Mouse (Mus musculus): ENCODE data around the gene Hsd3b7. TPM values are rescaled to one million over a fixed set of nuclear protein-coding genes. Genes with fewer than 3 reads are reported as not detected.

Gene Hsd3b7
- polyA plus RNA-seq, 1 experiment from 2014 or later = 15.2 TPM

DNA sequence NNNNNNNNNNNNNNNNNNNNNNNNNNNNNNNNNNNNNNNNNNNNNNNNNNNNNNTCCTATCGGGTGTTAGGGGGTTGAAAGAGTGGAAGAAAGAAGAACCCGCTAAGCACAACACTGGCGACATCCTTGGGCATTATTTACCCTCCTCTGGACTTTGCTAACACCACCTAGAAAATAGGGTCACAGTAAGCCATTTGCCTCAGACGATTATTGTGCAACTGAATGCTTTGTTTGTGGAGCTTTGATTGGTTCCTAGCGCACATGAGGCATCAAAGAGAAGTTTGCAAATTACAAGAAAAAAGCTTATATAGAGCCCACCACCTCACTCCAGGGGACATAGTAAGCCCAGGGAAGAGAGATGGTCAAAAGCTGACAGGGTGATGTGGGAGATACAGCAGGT is 8.4 kb downstream of the Hsd3b7 start:
- H3K4me2 ChIP-seq = no peak overlapping the region
- WGBS = 80% methylated on average over 5 of the region's 5 CpGs
- ATAC-seq (ENCODE audit: insufficient number of reproducible peaks, insufficient read depth, low FRiP score, low TSS enrichment, low read depth) = no peak

DNA sequence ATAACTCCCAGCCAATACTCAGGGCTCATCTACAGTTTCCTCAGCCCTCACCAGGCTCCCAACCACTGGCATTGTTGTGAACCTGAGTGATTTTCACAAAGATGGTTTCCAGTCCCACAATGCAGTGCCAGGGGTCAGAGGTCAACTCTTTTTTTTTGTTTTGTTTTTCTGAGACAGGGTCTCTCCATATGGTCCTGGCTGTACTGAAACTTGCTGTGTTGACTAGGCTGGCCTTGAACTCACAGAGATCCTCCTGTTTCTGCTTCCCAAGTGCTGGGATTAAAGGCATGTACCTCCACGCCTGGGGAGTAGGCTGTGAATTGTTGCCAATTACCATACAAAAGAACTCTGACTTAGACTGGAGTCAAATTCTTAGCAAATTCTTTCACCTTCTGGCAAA is 9.4 kb downstream of the Hsd3b7 start:
- Histone ChIP-seq H3K27me3 (no peaks in the 10 kb centered on the region), H3K27ac (no peak overlapping the region), H3K4me3 (no peak overlapping the region), H3K36me3 (peaks cover 69% of the 10 kb centered on the region), H3K4me2 (no peak overlapping the region), H3K9me3 (no peaks in the 10 kb centered on the region), H3K9ac (no peak overlapping the region), H3K4me1 (no peaks in the 10 kb centered on the region)
- ATAC-seq (ENCODE audit: insufficient number of reproducible peaks, insufficient read depth, low FRiP score, low TSS enrichment, low read depth) = no peak
- WGBS = 89% methylated on average over 1 of the region's 1 CpGs

More for the DNA sequence above, 8.4 kb downstream of the Hsd3b7 start:
- H3K36me3 ChIP-seq = peaks cover 67% of the 10 kb centered on the region
- H3K4me1 ChIP-seq = no peaks in the 10 kb centered on the region
- H3K9me3 ChIP-seq = no peaks in the 10 kb centered on the region
- H3K9ac ChIP-seq = no peak overlapping the region
- no peak overlapping the region for H3K27ac ChIP-seq
- no peak overlapping the region for H3K4me3 ChIP-seq
- no peaks in the 10 kb centered on the region for H3K27me3 ChIP-seq

DNA sequence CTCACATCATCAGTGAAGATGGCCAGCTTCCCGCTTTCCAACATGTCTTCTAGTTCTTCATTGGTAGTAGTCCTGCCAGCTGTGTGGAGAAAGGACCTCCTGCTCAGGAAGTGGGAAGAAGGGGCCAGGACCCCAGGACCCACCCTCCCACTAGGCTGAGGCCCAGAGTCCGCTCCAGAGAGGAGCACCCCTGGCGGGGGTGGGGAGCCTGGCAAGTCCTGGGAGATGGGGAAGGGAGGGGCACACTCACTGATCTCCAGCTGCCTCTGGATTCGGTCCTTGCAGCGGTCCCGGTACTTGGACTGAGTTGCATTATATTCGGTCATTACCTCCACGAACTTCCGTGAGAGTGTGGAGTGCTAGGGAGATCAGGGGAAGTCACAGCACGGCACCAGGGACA is 10.2 kb downstream of the Hsd3b7 start:
- 82% methylated on average over 10 of the region's 10 CpGs for WGBS
- H3K9ac ChIP-seq = no peak overlapping the region

DNA sequence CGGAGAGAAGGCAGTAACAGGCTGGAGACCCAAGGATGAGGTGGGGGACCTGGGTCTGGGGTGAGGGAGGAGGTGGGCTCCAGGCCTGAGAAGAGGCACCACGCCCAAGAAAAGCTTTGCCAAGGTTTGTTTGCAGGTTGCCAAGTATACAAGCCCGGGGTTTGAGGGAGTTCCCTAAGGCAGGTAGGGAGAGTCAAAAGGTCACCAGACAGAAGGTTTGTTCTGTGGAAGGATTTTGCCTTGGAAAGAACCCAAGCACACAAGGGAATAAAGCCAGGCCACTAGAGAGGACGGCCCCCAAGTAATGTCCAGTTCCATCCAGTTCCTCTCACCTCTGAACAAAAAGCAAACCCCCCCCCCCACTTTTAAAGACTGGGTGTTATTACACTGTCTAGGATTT is 10.8 kb downstream of the Hsd3b7 start:
- WGBS = 78% methylated on average over 4 of the region's 4 CpGs
- H3K9me3 ChIP-seq = no peaks in the 10 kb centered on the region
- ATAC-seq (ENCODE audit: insufficient number of reproducible peaks, insufficient read depth, low FRiP score, low TSS enrichment, low read depth) = no peak
- H3K27ac ChIP-seq = no peak overlapping the region
- peaks cover 70% of the 10 kb centered on the region for H3K36me3 ChIP-seq
- H3K9ac ChIP-seq = no peak overlapping the region
- H3K27me3 ChIP-seq = no peaks in the 10 kb centered on the region
- H3K4me3 ChIP-seq = no peak overlapping the region
- peaks cover 5% of the 10 kb centered on the region for H3K4me1 ChIP-seq
- no peak overlapping the region for H3K4me2 ChIP-seq

More for the DNA sequence above, 10.2 kb downstream of the Hsd3b7 start:
- Histone ChIP-seq H3K9me3 (no peaks in the 10 kb centered on the region), H3K4me2 (no peak overlapping the region), H3K36me3 (peaks cover 70% of the 10 kb centered on the region), H3K27me3 (no peaks in the 10 kb centered on the region), H3K4me1 (no peaks in the 10 kb centered on the region), H3K27ac (no peak overlapping the region), H3K4me3 (no peak overlapping the region)
- no peak for ATAC-seq (ENCODE audit: insufficient number of reproducible peaks, insufficient read depth, low FRiP score, low TSS enrichment, low read depth)

DNA sequence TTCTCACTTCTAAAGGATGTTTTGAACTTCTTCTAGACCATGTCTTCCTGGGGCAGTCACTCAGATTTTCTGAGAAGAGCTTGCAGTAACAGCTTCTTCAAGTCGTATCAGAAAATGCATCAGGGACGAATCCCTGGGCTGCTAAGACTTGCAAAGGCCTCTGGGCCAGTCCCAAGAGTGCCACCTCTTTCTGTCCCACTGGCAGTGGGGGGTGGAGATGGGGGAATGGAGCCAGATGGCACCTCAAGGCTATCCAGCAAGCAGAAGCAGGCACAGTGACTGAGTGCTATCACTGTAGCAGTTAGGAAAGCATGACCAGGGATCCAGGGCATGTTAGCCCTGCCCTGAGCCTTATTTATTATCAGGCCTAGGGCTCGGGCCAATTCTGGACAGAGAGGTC is 11.9 kb downstream of the Hsd3b7 start:
- Histone ChIP-seq H3K9ac (no peak overlapping the region), H3K4me1 (peaks cover 6% of the 10 kb centered on the region), H3K4me2 (no peak overlapping the region), H3K9me3 (no peaks in the 10 kb centered on the region), H3K27ac (no peak overlapping the region), H3K27me3 (no peaks in the 10 kb centered on the region), H3K4me3 (no peak overlapping the region), H3K36me3 (peaks cover 64% of the 10 kb centered on the region)
- ATAC-seq (ENCODE audit: insufficient number of reproducible peaks, insufficient read depth, low FRiP score, low TSS enrichment, low read depth) = no peak
- WGBS = 77% methylated on average over 3 of the region's 3 CpGs

DNA sequence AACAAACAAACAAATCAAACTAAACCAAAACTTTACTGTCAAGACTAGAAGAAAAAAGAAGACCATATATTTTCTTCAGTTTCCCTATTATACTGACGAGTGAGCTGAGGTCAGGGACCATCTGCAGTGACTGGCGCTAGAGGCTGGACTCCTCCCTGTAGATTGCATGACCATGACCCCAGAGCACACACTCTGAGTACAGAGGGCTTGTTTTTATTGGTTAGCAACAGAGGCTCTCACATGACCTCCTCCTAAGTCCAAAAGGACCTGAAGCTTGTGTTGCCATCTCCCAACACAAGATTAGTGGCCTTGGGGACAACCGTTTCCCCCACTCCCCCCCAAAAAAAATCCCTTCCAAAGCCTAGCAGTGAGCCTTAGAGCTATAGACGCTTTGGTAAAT is 13.4 kb downstream of the Hsd3b7 start:
- Histone ChIP-seq H3K4me1 (peaks cover 6% of the 10 kb centered on the region), H3K36me3 (peaks cover 54% of the 10 kb centered on the region), H3K4me2 (no peak overlapping the region), H3K4me3 (no peak overlapping the region), H3K9ac (no peak overlapping the region), H3K27ac (no peak overlapping the region), H3K27me3 (no peaks in the 10 kb centered on the region), H3K9me3 (no peaks in the 10 kb centered on the region)
- 84% methylated on average over 4 of the region's 4 CpGs for WGBS
- no peak for ATAC-seq (ENCODE audit: insufficient number of reproducible peaks, insufficient read depth, low FRiP score, low TSS enrichment, low read depth)

DNA sequence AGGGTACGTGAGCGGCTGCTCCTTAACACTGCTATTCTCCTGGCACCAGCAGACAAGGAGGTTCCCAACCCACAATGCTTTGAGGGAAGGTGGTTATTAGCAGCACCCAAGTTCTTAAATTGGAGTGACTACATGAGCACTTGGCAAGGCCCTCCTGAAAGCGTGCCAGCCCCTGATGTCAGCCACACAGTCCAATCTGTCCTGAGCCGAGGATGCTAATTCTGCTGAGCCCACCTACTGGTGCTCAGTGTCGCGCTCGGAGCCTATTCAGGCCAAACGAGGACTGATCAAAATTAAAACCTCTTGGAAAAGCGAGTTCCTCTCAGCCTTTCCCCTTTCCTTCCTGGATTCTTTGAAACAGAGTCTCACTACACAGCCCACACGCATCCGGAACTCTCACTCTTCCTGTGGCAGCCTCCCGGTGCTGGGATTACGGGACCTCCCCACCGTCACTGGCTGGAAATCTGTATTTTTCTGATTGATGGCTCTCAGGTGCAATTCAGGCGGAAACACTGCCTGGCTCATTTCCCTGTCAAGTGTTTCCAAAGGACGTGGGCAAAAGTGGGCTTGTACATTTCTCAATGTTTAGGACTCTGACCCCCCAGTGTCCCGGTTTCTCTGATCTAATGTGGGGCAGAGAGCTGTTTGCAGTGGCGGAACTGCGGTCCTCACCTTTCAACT is 14.0 kb downstream of the Hsd3b7 start:
- no peak for ATAC-seq (ENCODE audit: insufficient number of reproducible peaks, insufficient read depth, low FRiP score, low TSS enrichment, low read depth)
- peaks cover 50% of the 10 kb centered on the region for H3K36me3 ChIP-seq
- no peak overlapping the region for H3K27ac ChIP-seq

DNA sequence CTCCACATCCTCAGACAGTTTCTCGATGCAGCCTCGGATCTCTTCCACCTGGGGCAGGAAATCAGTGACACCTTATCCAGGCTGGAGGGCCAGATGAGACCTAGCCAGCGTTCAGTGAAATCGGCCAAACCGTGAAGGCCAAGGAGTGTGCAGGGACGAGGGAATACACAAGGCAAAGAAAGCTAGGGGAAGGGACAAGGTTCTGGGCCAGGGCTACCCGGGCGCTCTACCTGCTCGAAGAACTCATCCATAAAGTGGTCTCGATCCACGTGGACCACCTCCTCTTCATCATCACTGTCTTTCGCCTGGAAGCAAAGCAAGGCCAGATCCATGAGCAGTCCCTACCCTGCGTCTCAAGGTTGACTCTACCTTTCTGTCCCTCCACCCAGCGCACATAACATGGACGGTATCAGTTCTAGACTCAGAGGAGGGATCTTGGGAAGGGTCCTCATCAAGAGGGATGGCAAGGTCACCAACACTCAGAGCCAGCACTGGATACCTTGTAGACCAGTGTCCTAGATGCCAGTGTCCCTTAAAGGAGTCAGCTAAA is 14.8 kb downstream of the Hsd3b7 start:
- no peak for ATAC-seq (ENCODE audit: insufficient number of reproducible peaks, insufficient read depth, low FRiP score, low TSS enrichment, low read depth)
- Histone ChIP-seq H3K4me2 (no peak overlapping the region), H3K36me3 (peaks cover 42% of the 10 kb centered on the region), H3K9ac (peak overlapping the region; percentile 41; the same call in 1 of the 2 replicates), H3K4me1 (peaks cover 6% of the 10 kb centered on the region), H3K9me3 (no peaks in the 10 kb centered on the region), H3K4me3 (no peak overlapping the region), H3K27me3 (no peaks in the 10 kb centered on the region), H3K27ac (no peak overlapping the region)
- 93% methylated on average over 15 of the region's 15 CpGs for WGBS

More for the DNA sequence above, 14.0 kb downstream of the Hsd3b7 start:
- H3K4me1 ChIP-seq = peaks cover 6% of the 10 kb centered on the region
- H3K4me3 ChIP-seq = no peak overlapping the region
- H3K27me3 ChIP-seq = no peaks in the 10 kb centered on the region
- H3K4me2 ChIP-seq = no peak overlapping the region
- H3K9me3 ChIP-seq = no peaks in the 10 kb centered on the region
- 89% methylated on average over 19 of the region's 19 CpGs for WGBS
- H3K9ac ChIP-seq = no peak overlapping the region

DNA sequence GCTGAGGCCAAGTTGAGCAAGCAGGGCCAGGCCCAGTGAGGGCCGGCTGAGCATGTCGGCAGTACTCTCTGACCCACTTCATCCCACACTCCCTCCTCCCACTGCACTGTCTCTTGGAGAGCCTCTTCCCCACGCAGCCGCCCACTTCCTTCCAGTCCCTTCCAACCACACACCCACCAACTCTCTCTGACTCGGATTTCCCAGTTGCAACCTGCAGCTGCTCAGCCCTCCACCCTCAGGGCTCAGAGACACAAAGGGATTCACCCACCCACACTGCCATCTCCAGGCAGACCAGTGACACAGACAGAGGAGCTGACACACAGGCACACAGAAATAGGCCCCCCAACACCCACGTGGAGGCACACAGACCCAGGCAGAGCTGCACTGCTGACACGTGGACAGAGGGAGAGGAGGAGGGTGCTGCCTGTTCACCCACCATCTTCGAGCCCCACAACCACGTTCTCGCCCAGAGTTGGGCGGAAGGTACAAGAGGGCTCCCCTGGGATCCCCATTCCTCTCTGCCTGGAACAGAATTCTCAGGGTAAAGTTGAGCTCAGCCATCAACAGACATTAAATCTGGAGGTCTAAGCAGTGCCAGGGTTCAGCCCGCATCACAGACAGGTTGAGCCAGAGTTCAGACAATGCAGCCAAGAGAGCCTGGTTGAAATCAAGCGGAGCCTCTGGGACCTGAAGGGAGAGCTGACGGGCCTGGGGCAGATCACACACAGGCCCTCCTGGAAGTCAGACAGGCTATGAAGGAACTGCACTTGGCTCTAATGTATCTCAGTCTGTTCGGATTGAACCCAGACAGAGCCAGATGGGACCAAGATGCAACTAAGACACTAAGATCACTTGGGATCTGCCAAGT is 15.8 kb downstream of the Hsd3b7 start:
- H3K4me2 ChIP-seq = no peak overlapping the region
- no peak for ATAC-seq (ENCODE audit: insufficient number of reproducible peaks, insufficient read depth, low FRiP score, low TSS enrichment, low read depth)
- no peak overlapping the region for H3K4me3 ChIP-seq
- no peaks in the 10 kb centered on the region for H3K27me3 ChIP-seq
- H3K9ac ChIP-seq = peak overlapping the region; percentile 41
- 52% methylated on average over 15 of the region's 15 CpGs for WGBS
- peaks cover 6% of the 10 kb centered on the region for H3K4me1 ChIP-seq
- H3K27ac ChIP-seq = 0 out of 2 replicates have a peak overlapping the region, but pooled peaks have one; percentile 8
- no peaks in the 10 kb centered on the region for H3K9me3 ChIP-seq
- H3K36me3 ChIP-seq = peaks cover 32% of the 10 kb centered on the region

DNA sequence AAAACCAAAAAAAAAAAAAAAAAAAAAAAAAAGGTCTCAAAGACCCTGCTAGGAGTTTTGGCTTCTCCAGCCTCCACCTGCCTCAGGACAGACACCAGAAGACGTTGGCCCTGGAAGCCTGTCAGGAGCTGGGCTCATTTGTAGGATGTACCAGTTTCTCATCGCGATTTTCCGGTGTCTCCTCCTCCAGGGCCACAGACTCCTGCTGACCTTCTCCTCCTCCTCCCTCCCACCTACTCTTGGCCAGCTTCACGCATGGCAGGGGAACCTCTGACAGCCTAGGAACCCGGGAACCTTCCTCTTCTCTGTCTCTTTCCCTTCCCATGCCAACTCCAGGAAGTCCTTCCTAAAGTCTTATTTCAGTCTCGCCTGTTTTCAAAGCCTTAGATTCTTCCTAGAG is 16.6 kb downstream of the Hsd3b7 start:
- Histone ChIP-seq H3K27ac (no peak overlapping the region), H3K9me3 (no peaks in the 10 kb centered on the region), H3K4me3 (no peak overlapping the region), H3K9ac (no peak overlapping the region), H3K36me3 (peaks cover 28% of the 10 kb centered on the region), H3K27me3 (no peaks in the 10 kb centered on the region), H3K4me2 (no peak overlapping the region), H3K4me1 (peaks cover 9% of the 10 kb centered on the region)
- no peak for ATAC-seq (ENCODE audit: insufficient number of reproducible peaks, insufficient read depth, low FRiP score, low TSS enrichment, low read depth)
- WGBS = 83% methylated on average over 7 of the region's 7 CpGs

DNA sequence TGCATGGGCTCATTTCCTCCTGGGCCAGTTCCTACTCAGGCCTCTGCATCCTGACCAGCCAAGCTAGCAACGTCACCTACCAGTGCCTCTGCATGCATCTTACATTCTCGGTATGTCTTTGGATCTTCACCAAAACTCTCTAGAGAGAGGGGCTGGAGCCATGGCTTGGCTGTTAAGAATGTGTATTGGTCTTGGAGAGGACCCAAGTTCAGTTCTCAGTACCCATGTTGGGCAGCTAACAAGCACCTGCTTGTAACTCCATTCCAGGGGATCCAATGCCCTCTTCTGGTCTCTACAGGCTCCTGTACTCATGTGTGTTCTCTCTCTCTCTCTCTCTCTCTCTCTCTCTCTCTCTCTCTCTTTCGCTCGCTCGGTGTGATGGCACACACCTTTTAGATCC is 17.4 kb downstream of the Hsd3b7 start:
- H3K4me2 ChIP-seq = no peak overlapping the region
- no peak overlapping the region for H3K4me3 ChIP-seq
- ATAC-seq (ENCODE audit: insufficient number of reproducible peaks, insufficient read depth, low FRiP score, low TSS enrichment, low read depth) = no peak
- WGBS = 96% methylated on average over 5 of the region's 5 CpGs
- no peak overlapping the region for H3K9ac ChIP-seq
- peaks cover 21% of the 10 kb centered on the region for H3K36me3 ChIP-seq
- no peak overlapping the region for H3K27ac ChIP-seq
- no peaks in the 10 kb centered on the region for H3K27me3 ChIP-seq
- H3K4me1 ChIP-seq = peaks cover 16% of the 10 kb centered on the region
- H3K9me3 ChIP-seq = no peaks in the 10 kb centered on the region

Data from embryonic facial prominence, embryonic 13.5 days (tissue).